Mouse (Mus musculus) embryonic facial prominence, embryonic 15.5 days (tissue): ENCODE data around the gene Arid3c. TPM values are rescaled to one million over a fixed set of nuclear protein-coding genes. Genes with fewer than 3 reads are reported as not detected.

Experiments used
- ATAC-seq: fragments of 200-750 bp; cut with Nextera tagmentation; 2 replicates; pipeline ENCODE4 v1.8.0; 2017; ENCODE audit warnings: low read depth, moderate TSS enrichment; ENCODE audit not compliant: insufficient number of reproducible peaks, low FRiP score, low TSS enrichment
- H3K27ac ChIP-seq: fragments of 300-500 bp; sonication (generic); replicated peaks from 2 replicates; pipeline ENCODE4 v1.5.1; 2015; ENCODE audit warnings: mild to moderate bottlenecking, inconsistent platforms
- H3K27me3 ChIP-seq: fragments of 300-500 bp; sonication (generic); 2 replicates; pipeline ENCODE4 v1.6.1; 2015; ENCODE audit warnings: inconsistent platforms
- H3K36me3 ChIP-seq: fragments of 300-500 bp; sonication (generic); 2 replicates; pipeline ENCODE4 v1.6.1; 2015; ENCODE audit warnings: mild to moderate bottlenecking, inconsistent platforms
- H3K4me1 ChIP-seq: fragments of 300-500 bp; sonication (generic); 2 replicates; pipeline ENCODE4 v1.6.1; 2015; ENCODE audit warnings: inconsistent platforms
- H3K4me2 ChIP-seq: fragments of 300-500 bp; sonication (generic); replicated peaks from 2 replicates; pipeline ENCODE4 v1.6.1; 2015; ENCODE audit warnings: mild to moderate bottlenecking, inconsistent platforms
- H3K4me3 ChIP-seq: fragments of 300-500 bp; sonication (generic); replicated peaks from 2 replicates; pipeline ENCODE4 v1.5.1; 2015; ENCODE audit warnings: mild to moderate bottlenecking, inconsistent platforms
- H3K9ac ChIP-seq: fragments of 300-500 bp; sonication (generic); 2 replicates; pipeline ENCODE4 v1.6.1; 2015; ENCODE audit warnings: inconsistent platforms
- H3K9me3 ChIP-seq: fragments of 300-500 bp; sonication (generic); replicated peaks from 2 replicates; pipeline ENCODE4 v1.6.1; 2016; ENCODE audit warnings: inconsistent platforms
- WGBS: fragments of 180-500 bp; shearing (Covaris S2); methylation state at CpG from one replicate; pipeline ENCODE4 v1.1.7; 2015; 5-methylcytosine and 5-hydroxymethylcytosine counted together
- polyA plus RNA-seq: library from polyadenylated mRNA; unstranded; fragments of >200 nt; fragmentation: Nextera tagmentation; extraction: Ambion mirVana; gene quantifications from 2 replicates; pipeline ENCODE4 v1.2.1, GENCODE M21; 2015

The Arid3c gene
- polyA plus RNA-seq, 1 experiment from 2014 or later = 0.16 TPM

DNA sequence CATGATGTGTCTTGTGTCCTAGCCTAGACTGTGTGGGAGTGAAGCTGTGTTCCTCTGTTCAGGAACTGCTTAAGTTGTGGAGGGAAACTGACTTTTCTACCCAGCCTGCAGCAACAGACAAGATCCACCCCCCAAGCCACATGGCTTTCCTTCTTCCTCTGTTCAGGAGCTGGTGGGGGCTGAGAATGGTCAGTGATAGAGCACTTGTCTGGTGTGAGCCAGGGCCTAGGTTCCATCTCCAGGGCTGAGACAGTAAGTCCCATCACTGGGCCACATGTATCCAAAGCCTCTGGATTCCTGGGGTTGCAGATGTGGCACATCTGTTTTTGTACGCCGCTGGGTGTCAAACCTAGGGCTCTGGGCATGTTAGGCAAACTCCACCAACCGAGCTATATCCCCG, 30.0 kb upstream of the Arid3c start:
- ATAC-seq = no peak
- WGBS = 30% methylated on average over 4 of the region's 4 CpGs
- Histone ChIP-seq H3K27ac (peak overlapping the region; percentile 95), H3K9me3 (no peaks in the 10 kb centered on the region), H3K36me3 (peaks cover 13% of the 10 kb centered on the region; the same call in 1 of the 2 replicates), H3K4me2 (peak overlapping the region; percentile 66), H3K4me1 (peaks cover 46% of the 10 kb centered on the region), H3K4me3 (peak overlapping the region; percentile 59), H3K9ac (peak overlapping the region; percentile 50), H3K27me3 (no peaks in the 10 kb centered on the region)

- H3K4me3 ChIP-seq = peak overlapping the region; percentile 59
- peaks cover 46% of the 10 kb centered on the region for H3K4me1 ChIP-seq
- no peaks in the 10 kb centered on the region for H3K9me3 ChIP-seq
- peak overlapping the region; percentile 95 for H3K27ac ChIP-seq
- H3K27me3 ChIP-seq = no peaks in the 10 kb centered on the region
- peak overlapping the region; percentile 50 for H3K9ac ChIP-seq
- peak; percentile 87 for ATAC-seq
- peak overlapping the region; percentile 66 for H3K4me2 ChIP-seq
- H3K36me3 ChIP-seq = peaks cover 13% of the 10 kb centered on the region; the same call in 1 of the 2 replicates
- WGBS = 1% methylated on average over 15 of the region's 15 CpGs
These were observed 29.4 kb upstream of the Arid3c start for GRCm38 (mm10) chr4:41760288-41760721.

DNA sequence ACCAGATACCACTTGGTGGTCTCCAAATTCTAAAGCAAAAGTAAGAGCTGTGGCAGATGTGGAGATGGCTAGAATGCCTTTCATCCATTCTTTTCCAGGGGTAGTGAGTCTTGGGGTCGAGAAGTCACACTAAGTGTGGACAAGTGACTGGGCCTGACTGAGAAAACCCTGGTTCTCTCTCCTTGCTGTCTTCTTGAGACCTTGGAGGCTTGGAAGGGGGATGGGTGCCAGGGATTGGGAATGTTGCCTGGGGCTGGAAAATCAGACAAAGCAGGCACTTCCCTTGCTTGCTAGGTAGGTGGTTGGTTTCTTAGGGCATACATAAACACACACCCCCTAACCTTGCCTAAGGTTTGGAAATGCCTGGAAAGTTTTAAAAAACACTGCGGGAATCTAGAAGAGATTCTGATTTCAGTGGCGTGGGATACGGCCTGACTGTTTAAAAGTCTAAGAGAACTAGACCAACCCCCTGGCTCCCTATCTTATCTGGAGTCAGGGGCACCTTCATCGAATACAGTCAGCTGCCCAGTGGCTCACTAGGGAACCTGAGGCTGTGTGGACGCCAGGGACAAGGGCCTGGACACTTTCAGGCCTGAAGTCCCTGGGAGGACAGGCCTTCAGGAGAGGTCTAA, 28.8 kb upstream of the Arid3c start:
- WGBS = 24% methylated on average over 6 of the region's 6 CpGs
- Histone ChIP-seq H3K9ac (peak overlapping the region; percentile 21; the same call in 1 of the 2 replicates), H3K9me3 (no peaks in the 10 kb centered on the region), H3K4me2 (peak overlapping the region; percentile 66), H3K36me3 (peaks cover 13% of the 10 kb centered on the region; the same call in 1 of the 2 replicates), H3K27me3 (no peaks in the 10 kb centered on the region), H3K4me1 (peaks cover 50% of the 10 kb centered on the region), H3K4me3 (peak overlapping the region; percentile 59), H3K27ac (peak overlapping the region; percentile 95)
- ATAC-seq = no peak

DNA sequence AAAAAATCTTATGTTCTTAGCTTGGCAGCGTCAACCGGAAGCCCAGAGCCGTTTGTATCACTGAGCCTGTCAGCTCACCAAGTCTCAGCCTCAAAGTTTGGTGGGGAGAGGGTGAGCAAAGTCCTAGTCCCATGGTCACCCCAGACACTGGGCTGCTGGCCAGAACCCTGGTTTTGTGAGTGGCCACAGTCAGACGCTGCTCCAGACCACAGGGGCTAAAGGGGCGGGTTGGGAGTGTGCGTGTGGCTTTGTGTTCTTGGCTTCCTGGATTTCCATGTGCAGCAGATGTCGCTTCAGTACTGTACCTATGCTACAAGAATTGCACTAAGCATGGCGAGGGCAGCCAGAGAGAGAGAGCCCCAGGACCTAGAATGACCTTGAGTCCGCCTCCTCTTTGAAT, 28.3 kb upstream of the Arid3c start:
- H3K4me1 ChIP-seq = peaks cover 53% of the 10 kb centered on the region
- ATAC-seq = no peak
- H3K36me3 ChIP-seq = peaks cover 13% of the 10 kb centered on the region; the same call in 1 of the 2 replicates
- H3K9me3 ChIP-seq = no peaks in the 10 kb centered on the region
- 74% methylated on average over 9 of the region's 9 CpGs for WGBS
- no peaks in the 10 kb centered on the region for H3K27me3 ChIP-seq
- H3K27ac ChIP-seq = peak overlapping the region; percentile 95; the same call in 1 of the 2 replicates
- H3K4me2 ChIP-seq = no peak overlapping the region
- no peak overlapping the region for H3K9ac ChIP-seq
- H3K4me3 ChIP-seq = no peak overlapping the region

DNA sequence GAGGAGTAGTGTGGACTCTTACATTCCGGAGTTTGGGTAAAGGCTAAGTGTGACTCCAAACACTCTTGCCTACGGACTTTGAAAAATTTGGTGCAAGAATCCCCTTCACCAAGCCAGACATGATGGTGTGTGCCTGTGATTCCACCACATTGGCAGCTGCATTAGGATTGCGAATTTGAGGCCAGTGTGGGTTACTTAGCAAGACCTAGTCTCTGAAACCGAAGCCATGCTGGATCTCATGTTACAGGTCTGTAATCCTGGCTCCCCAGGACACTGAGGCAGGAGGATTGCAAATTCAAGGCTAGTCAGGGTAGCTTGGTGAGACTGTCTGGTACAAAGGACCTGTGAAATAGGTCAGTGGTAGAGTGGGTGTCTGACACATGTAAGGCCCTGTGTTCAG, 27.8 kb upstream of the Arid3c start:
- peaks cover 13% of the 10 kb centered on the region; the same call in 1 of the 2 replicates for H3K36me3 ChIP-seq
- 85% methylated on average over 4 of the region's 4 CpGs for WGBS
- H3K4me3 ChIP-seq = no peak overlapping the region
- H3K27ac ChIP-seq = no peak overlapping the region
- no peaks in the 10 kb centered on the region for H3K27me3 ChIP-seq
- H3K9me3 ChIP-seq = no peaks in the 10 kb centered on the region
- no peak for ATAC-seq
- peaks cover 50% of the 10 kb centered on the region for H3K4me1 ChIP-seq
- no peak overlapping the region for H3K4me2 ChIP-seq
- H3K9ac ChIP-seq = no peak overlapping the region

DNA sequence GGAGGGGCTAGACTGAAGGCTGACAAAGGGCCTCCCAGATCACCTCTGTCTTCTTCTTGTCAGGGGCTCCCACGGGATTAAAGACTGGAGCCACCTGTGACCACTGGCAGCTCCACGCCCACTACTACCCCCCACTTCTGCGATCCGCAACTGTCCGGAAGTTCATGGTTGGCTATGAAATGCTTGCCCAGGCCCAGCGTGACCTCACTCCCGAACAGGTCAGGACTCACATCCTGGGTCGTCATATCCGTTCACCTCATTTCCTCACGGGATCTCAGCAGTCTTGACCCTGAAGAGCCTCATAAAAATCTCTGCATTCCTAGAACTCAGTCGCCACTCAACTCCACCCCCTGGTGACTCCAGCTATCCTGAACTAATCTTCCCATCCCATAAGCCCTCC, 27.1 kb upstream of the Arid3c start:
- 77% methylated on average over 11 of the region's 11 CpGs for WGBS

GRCm38 (mm10) chr4:41757321-41757720, 26.4 kb upstream of the Arid3c start:
- 89% methylated on average over 13 of the region's 13 CpGs for WGBS
- no peak for ATAC-seq

More for the DNA sequence above, 27.1 kb upstream of the Arid3c start:
- H3K4me1 ChIP-seq = peaks cover 49% of the 10 kb centered on the region
- H3K36me3 ChIP-seq = peaks cover 13% of the 10 kb centered on the region; the same call in 1 of the 2 replicates
- H3K9ac ChIP-seq = no peak overlapping the region
- H3K4me2 ChIP-seq = no peak overlapping the region
- H3K27me3 ChIP-seq = no peaks in the 10 kb centered on the region
- ATAC-seq = no peak
- H3K27ac ChIP-seq = no peak overlapping the region
- H3K9me3 ChIP-seq = no peaks in the 10 kb centered on the region
- no peak overlapping the region for H3K4me3 ChIP-seq

GRCm38 (mm10) chr4:41756440-41756839, 25.5 kb upstream of the Arid3c start:
- no peak overlapping the region; the same call in 1 of the 2 replicates for H3K27ac ChIP-seq

More at GRCm38 (mm10) chr4:41757321-41757720, 26.4 kb upstream of the Arid3c start:
- H3K27ac ChIP-seq = no peak overlapping the region
- H3K36me3 ChIP-seq = peaks cover 13% of the 10 kb centered on the region; the same call in 1 of the 2 replicates
- H3K9me3 ChIP-seq = no peaks in the 10 kb centered on the region
- H3K4me1 ChIP-seq = peaks cover 43% of the 10 kb centered on the region
- H3K27me3 ChIP-seq = no peaks in the 10 kb centered on the region
- no peak overlapping the region for H3K4me2 ChIP-seq
- no peak overlapping the region for H3K9ac ChIP-seq
- H3K4me3 ChIP-seq = no peak overlapping the region

GRCm38 (mm10) chr4:41755338-41756305, 24.7 kb upstream of the Arid3c start, which contains the start of gene Sigmar1:
Gene Sigmar1, minus strand, starts transcription at chr4:41756157.
- peak; percentile 66 for ATAC-seq
- Histone ChIP-seq H3K27ac (peak within 1 kb of the TSS; percentile 91), H3K9ac (peak within 1 kb of the TSS; percentile 79), H3K36me3 (peaks cover 13% of the 10 kb centered on the region; the same call in 1 of the 2 replicates), H3K4me3 (peak within 1 kb of the TSS; percentile 86), H3K4me2 (peak within 1 kb of the TSS; percentile 91), H3K27me3 (no peaks in the 10 kb centered on the region), H3K9me3 (no peaks in the 10 kb centered on the region), H3K4me1 (peaks cover 26% of the 10 kb centered on the region)
- WGBS = under 1% methylated on average over 57 of the region's 57 CpGs

More at GRCm38 (mm10) chr4:41756440-41756839, 25.5 kb upstream of the Arid3c start:
- H3K4me3 ChIP-seq = peak overlapping the region; percentile 86
- peak overlapping the region; percentile 91 for H3K4me2 ChIP-seq
- H3K9me3 ChIP-seq = no peaks in the 10 kb centered on the region
- H3K27me3 ChIP-seq = no peaks in the 10 kb centered on the region
- H3K9ac ChIP-seq = peak overlapping the region; percentile 22
- peaks cover 13% of the 10 kb centered on the region; the same call in 1 of the 2 replicates for H3K36me3 ChIP-seq
- no peak for ATAC-seq
- 71% methylated on average over 8 of the region's 8 CpGs for WGBS
- peaks cover 34% of the 10 kb centered on the region for H3K4me1 ChIP-seq

DNA sequence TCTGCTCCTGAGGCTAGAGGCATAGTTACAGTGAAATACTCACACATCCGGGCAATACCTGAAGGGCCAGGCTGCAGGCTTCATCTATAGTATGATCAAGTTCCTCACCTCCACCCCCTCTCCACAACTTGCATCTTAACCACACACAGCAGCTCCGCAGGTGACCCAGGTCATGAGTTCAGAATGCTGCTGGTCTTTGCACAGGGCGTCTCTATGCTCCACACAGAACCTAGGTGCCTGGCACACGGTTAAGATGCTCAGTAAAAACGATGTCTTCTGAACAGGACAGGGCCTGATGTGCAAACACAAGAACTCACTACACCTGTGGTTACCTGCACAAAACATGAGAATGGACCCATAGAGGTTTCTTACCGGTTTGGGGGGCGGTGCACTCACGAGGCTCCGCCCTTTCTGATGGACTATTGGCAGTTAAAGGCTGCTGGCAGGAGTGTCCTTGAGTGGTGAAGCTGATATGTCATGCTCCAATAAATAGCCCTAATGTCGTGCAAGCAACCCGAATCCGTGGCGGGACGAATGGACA, 23.9 kb upstream of the Arid3c start, which contains the start of gene Galt:
Gene Galt (plus strand): TSS at position 432 of the 541 bp plus-strand sequence.
- H3K27me3 ChIP-seq = no peaks in the 10 kb centered on the region
- peak within 1 kb of the TSS; percentile 91 for H3K27ac ChIP-seq
- H3K4me2 ChIP-seq = peak within 1 kb of the TSS; percentile 91
- H3K9ac ChIP-seq = peak within 1 kb of the TSS; percentile 79
- H3K36me3 ChIP-seq = peaks cover 13% of the 10 kb centered on the region; the same call in 1 of the 2 replicates
- WGBS = 11% methylated on average over 14 of the region's 14 CpGs
- ATAC-seq = 0 out of 2 replicates have a peak, but pooled peaks have one; percentile 21
- peaks cover 20% of the 10 kb centered on the region for H3K4me1 ChIP-seq
- peak within 1 kb of the TSS; percentile 86 for H3K4me3 ChIP-seq
- H3K9me3 ChIP-seq = no peaks in the 10 kb centered on the region
